Comparison of ENCODE assay signal across 17 mouse cellular contexts in genomic region chr4:104178067-104178466, GRCm38 (mm10).
A peak's percentile ranks its signal among the peaks of the same experiment; 100 is the strongest.
DNase-seq lines count a peak whose midpoint lies in the region; TF ChIP-seq lines count a peak whose summit lies in the region.
"Had no signal": no experiment of that assay in that cellular context is flagged by ENCODE, and none has a peak within 500 bp of the region (broad histone marks: within the 10 kb centered on the region; RNA-seq: fewer than 3 reads in every experiment).

No protein-coding gene starts in this region.

- intact Hi-C loops in heart, postnatal 10 days (cut with DNase I), result no loop called here
- intact Hi-C loops in left cerebral cortex, adult 2 months (cut with DNase I), result loop anchor here (5.0 kb wide), 1 partner anchor 56 kb away; no protein-coding TSS in a partner anchor

- H3K27ac ChIP-seq in left cerebral cortex, adult 2 months, result peak overlapping the region; percentile 19; the same call in 1 of the 2 replicates
- H3K27ac ChIP-seq: embryonic facial prominence, embryonic 10.5 days; embryonic facial prominence, embryonic 12.5 days; forebrain, embryonic 13.5 days had no signal

- H3K4me3 ChIP-seq in left cerebral cortex, adult 2 months, result no peak overlapping the region
- H3K4me3 ChIP-seq: embryonic facial prominence, embryonic 10.5 days; embryonic facial prominence, embryonic 12.5 days; forebrain, embryonic 13.5 days had no signal

- DNase-seq in heart, adult 11 months, result peak; percentile 1
- DNase-seq in heart, postnatal 10 days, result no peak
- DNase-seq in left cerebral cortex, adult 2 months (ENCODE audit: extremely low spot score in 1 of 2, low spot score in 2 of 2), result no peak
- DNase-seq in left cerebral cortex, adult 18-20 months (ENCODE audit: low spot score in 2 of 2), result no peak
- DNase-seq in telencephalon, adult 2 months (ENCODE audit: low read depth, low spot score), result peak; percentile 62
- no peak for DNase-seq in spleen, postnatal 10 days (ENCODE audit: low spot score in 2 of 2)
- DNase-seq: adrenal gland, adult 2 months; adrenal gland, postnatal 10 days; adrenal gland, postnatal 25 days; cerebellum, adult 11-12 months; cerebellum, adult 2 months; cerebellum, adult 9-10 months; cerebellum, postnatal 10 days; cerebellum, postnatal 25 days had no signal

- TF ChIP-seq CTCF in left cerebral cortex, adult 2 months (IDR thresholded peaks at IDR 0.05), result no peak

Comparison
In these comparisons a context has a peak if more than half of its experiments do, and no peak if none do; other contexts are left out.
1. DNase-seq: peak in heart, adult 11 months (single experiment) and telencephalon, adult 2 months (single experiment); none in heart, postnatal 10 days (0 of 2), left cerebral cortex, adult 2 months (0 of 2), left cerebral cortex, adult 18-20 months (0 of 2) and spleen, postnatal 10 days (0 of 2).